Mouse (Mus musculus) small intestine, adult 2 months (tissue): ENCODE data around the gene Mcts2. TPM values are rescaled to one million over a fixed set of nuclear protein-coding genes. Genes with fewer than 3 reads are reported as not detected.

Source experiments
- H3K27ac ChIP-seq: fragments of 200-500 bp; 2 replicates; pipeline ENCODE4 v1.5.1; 2012; ENCODE audit warnings: low read depth, low read length, control low read depth, inconsistent platforms; ENCODE audit not compliant: insufficient read depth
- H3K27me3 ChIP-seq: fragments of 200-500 bp; 2 replicates; pipeline ENCODE4 v1.6.1; 2012; ENCODE audit warnings: mild to moderate bottlenecking, moderate library complexity, low read length, inconsistent platforms; ENCODE audit not compliant: control insufficient read depth, insufficient read depth
- H3K36me3 ChIP-seq: fragments of 200-500 bp; 2 replicates; pipeline ENCODE4 v1.6.1; 2012; ENCODE audit warnings: mild to moderate bottlenecking, low read length, control low read depth, inconsistent platforms; ENCODE audit not compliant: control insufficient read depth, insufficient read depth
- H3K4me1 ChIP-seq: fragments of 200-500 bp; 2 replicates; pipeline ENCODE4 v1.6.1; 2012; ENCODE audit warnings: low read length, inconsistent platforms, mixed read lengths; ENCODE audit not compliant: control insufficient read depth, insufficient read depth, insufficient read length
- H3K4me3 ChIP-seq: fragments of 200-500 bp; 2 replicates; pipeline ENCODE4 v1.5.1; 2012; ENCODE audit warnings: low read depth, mild to moderate bottlenecking, control low read depth, inconsistent platforms, low read length, moderate library complexity
- CTCF ChIP-seq: fragments of 200-500 bp; IDR thresholded peaks from 2 replicates; pipeline ENCODE4 v1.5.1; 2012; ENCODE audit warnings: low read depth, mild to moderate bottlenecking, control low read depth, inconsistent platforms, low read length, moderate library complexity, mixed read lengths; ENCODE audit not compliant: insufficient replicate concordance, insufficient read length; ENCODE audit errors: extremely low read depth
- POLR2A ChIP-seq: fragments of 200-500 bp; IDR thresholded peaks from 2 replicates; pipeline ENCODE4 v1.6.1; 2012; ENCODE audit warnings: low read depth, mild to moderate bottlenecking, control low read depth, inconsistent platforms, low read length, moderate library complexity
- WGBS: fragments of 180-500 bp; shearing (Covaris S2); methylation state at CpG from one replicate; pipeline ENCODE4 v1.1.7; 2018; 5-methylcytosine and 5-hydroxymethylcytosine counted together
- polyA plus RNA-seq: library from polyadenylated mRNA; depleted of rRNA; stranded (reverse); fragments of >200 nt; gene quantifications from 2 replicates; pipeline ENCODE4 v1.2.3, GENCODE M21; 2012

Mcts2 gene
- polyA plus RNA-seq, 1 experiment = 1.7 TPM

GRCm38 (mm10) chr2:152672166-152672565 lies 14.7 kb upstream of the Mcts2 start:
- Histone ChIP-seq H3K27me3 (no peaks in the 10 kb centered on the region), H3K36me3 (peaks cover 17% of the 10 kb centered on the region), H3K4me1 (peaks cover 17% of the 10 kb centered on the region; the same call in 1 of the 2 replicates), H3K27ac (no peak overlapping the region), H3K4me3 (no peak overlapping the region)
- TF ChIP-seq POLR2A (no peak), CTCF (no peak)
- WGBS = 85% methylated on average over 12 of the region's 12 CpGs

GRCm38 (mm10) chr2:152674148-152674547 lies 12.7 kb upstream of the Mcts2 start:
- no peak for TF ChIP-seq POLR2A
- no peak for TF ChIP-seq CTCF
- Histone ChIP-seq H3K36me3 (peaks cover 30% of the 10 kb centered on the region), H3K27ac (peak overlapping the region; percentile 22; the same call in 1 of the 2 replicates), H3K4me3 (no peak overlapping the region), H3K27me3 (no peaks in the 10 kb centered on the region), H3K4me1 (peaks cover 17% of the 10 kb centered on the region; the same call in 1 of the 2 replicates)
- WGBS = 24% methylated on average over 11 of the region's 11 CpGs

GRCm38 (mm10) chr2:152675252-152675791 lies 11.5 kb upstream of the Mcts2 start:
- H3K36me3 ChIP-seq = peaks cover 34% of the 10 kb centered on the region
- TF ChIP-seq POLR2A (no peak), CTCF (no peak)
- H3K27ac ChIP-seq = no peak overlapping the region
- H3K27me3 ChIP-seq = no peaks in the 10 kb centered on the region
- H3K4me3 ChIP-seq = no peak overlapping the region
- 77% methylated on average over 13 of the region's 13 CpGs for WGBS
- peaks cover 17% of the 10 kb centered on the region; the same call in 1 of the 2 replicates for H3K4me1 ChIP-seq

- Histone ChIP-seq H3K27ac (no peak overlapping the region), H3K36me3 (peaks cover 61% of the 10 kb centered on the region), H3K27me3 (no peaks in the 10 kb centered on the region), H3K4me3 (no peak overlapping the region), H3K4me1 (peaks cover 3% of the 10 kb centered on the region; the same call in 1 of the 2 replicates)
- TF ChIP-seq CTCF (peak; percentile 52; the same call in 1 of the 2 replicates), POLR2A (no peak)
- 45% methylated on average over 3 of the region's 3 CpGs for WGBS
Observed at GRCm38 (mm10) chr2:152678302-152678701, 8.5 kb upstream of the Mcts2 start.

GRCm38 (mm10) chr2:152678925-152679324 lies 7.9 kb upstream of the Mcts2 start:
- Histone ChIP-seq H3K27ac (no peak overlapping the region), H3K36me3 (peaks cover 65% of the 10 kb centered on the region), H3K4me1 (peaks cover 5% of the 10 kb centered on the region; the same call in 1 of the 2 replicates), H3K27me3 (no peaks in the 10 kb centered on the region), H3K4me3 (no peak overlapping the region)
- WGBS = 86% methylated on average over 5 of the region's 5 CpGs
- no peak for TF ChIP-seq POLR2A
- no peak for TF ChIP-seq CTCF

- no peak overlapping the region for H3K4me3 ChIP-seq
- WGBS = 79% methylated on average over 8 of the region's 8 CpGs
- H3K27ac ChIP-seq = no peak overlapping the region
- TF ChIP-seq CTCF (no peak), POLR2A (no peak)
- peaks cover 6% of the 10 kb centered on the region; the same call in 1 of the 2 replicates for H3K4me1 ChIP-seq
- no peaks in the 10 kb centered on the region for H3K27me3 ChIP-seq
- H3K36me3 ChIP-seq = peaks cover 72% of the 10 kb centered on the region
Observed at GRCm38 (mm10) chr2:152679701-152680355, 7.0 kb upstream of the Mcts2 start.

GRCm38 (mm10) chr2:152683086-152683485 lies 3.7 kb upstream of the Mcts2 start:
- H3K4me1 ChIP-seq = peaks cover 6% of the 10 kb centered on the region; the same call in 1 of the 2 replicates
- H3K4me3 ChIP-seq = no peak overlapping the region
- H3K27me3 ChIP-seq = no peaks in the 10 kb centered on the region
- WGBS = 79% methylated on average over 5 of the region's 5 CpGs
- no peak for TF ChIP-seq POLR2A
- TF ChIP-seq CTCF = no peak
- no peak overlapping the region for H3K27ac ChIP-seq
- peaks cover 72% of the 10 kb centered on the region for H3K36me3 ChIP-seq
